Mouse (Mus musculus) midbrain, embryonic 11.5 days (tissue): ENCODE data around the gene Mrgpra2a. TPM values are rescaled to one million over a fixed set of nuclear protein-coding genes. Genes with fewer than 3 reads are reported as not detected.
"Not testable (repeated sequence)": the region's sequence is repeated elsewhere in the genome, so short reads cannot be mapped to it uniquely, and the experiment has no call there.

Experiments
- ATAC-seq: fragments of 200-750 bp; cut with Nextera tagmentation; 2 replicates; pipeline ENCODE4 v1.8.0; 2017; ENCODE audit warnings: moderate TSS enrichment, moderate library complexity; ENCODE audit not compliant: low FRiP score
- DNase-seq: peaks from one replicate; pipeline ENCODE4 v3.0.0; 2015; ENCODE audit warnings: low spot score; ENCODE audit errors: missing footprints
- H3K27ac ChIP-seq: fragments of 300-500 bp; sonication (generic); 2 replicates; pipeline ENCODE4 v1.5.1; 2014; ENCODE audit warnings: low read depth, low read length
- H3K27me3 ChIP-seq: fragments of 300-500 bp; sonication (generic); 2 replicates; pipeline ENCODE4 v1.6.1; 2014; ENCODE audit warnings: mild to moderate bottlenecking, low read length, moderate library complexity, mixed read lengths; ENCODE audit not compliant: control insufficient read depth, insufficient read depth
- H3K36me3 ChIP-seq: fragments of 300-500 bp; sonication (generic); 2 replicates; pipeline ENCODE4 v1.6.1; 2014; ENCODE audit warnings: mild to moderate bottlenecking, low read length, moderate library complexity, mixed read lengths; ENCODE audit not compliant: control insufficient read depth, insufficient read depth
- H3K4me1 ChIP-seq: fragments of 300-500 bp; sonication (generic); 2 replicates; pipeline ENCODE4 v1.6.1; 2014; ENCODE audit warnings: low read length; ENCODE audit not compliant: control insufficient read depth, insufficient read depth
- H3K4me2 ChIP-seq: fragments of 300-500 bp; sonication (generic); 2 replicates; pipeline ENCODE4 v1.6.1; 2014; ENCODE audit warnings: mild to moderate bottlenecking, moderate library complexity
- H3K4me3 ChIP-seq: fragments of 300-500 bp; sonication (generic); 2 replicates; pipeline ENCODE4 v1.5.1; 2014; ENCODE audit warnings: low read depth, low read length
- H3K9ac ChIP-seq: fragments of 300-500 bp; sonication (generic); 2 replicates; pipeline ENCODE4 v1.6.1; 2014; ENCODE audit warnings: low read length
- H3K9me3 ChIP-seq: fragments of 300-500 bp; sonication (generic); 2 replicates; pipeline ENCODE4 v1.6.1; 2016; ENCODE audit warnings: low read length; ENCODE audit not compliant: control insufficient read depth
- WGBS: fragments of 180-500 bp; shearing (Covaris S2); extraction: QIAGEN DNeasy Blood & Tissue Kit; methylation state at CpG from one replicate; pipeline ENCODE4 v1.1.7; 2014; 5-methylcytosine and 5-hydroxymethylcytosine counted together
- polyA plus RNA-seq: library from polyadenylated mRNA; unstranded; fragments of >200 nt; fragmentation: Nextera tagmentation; extraction: Ambion mirVana; gene quantifications from 2 replicates; pipeline ENCODE4 v1.2.1, GENCODE M21; 2014

The Mrgpra2a gene
- polyA plus RNA-seq, result not detected in 2 replicates

GRCm38 (mm10) chr7:47452015-47452414 is at the start of gene Mrgpra2a:
TSS of gene Mrgpra2a (minus strand) at chr7:47452139.
- not testable (repeated sequence) for ATAC-seq, H3K4me2 ChIP-seq, H3K9ac ChIP-seq, DNase-seq, H3K9me3 ChIP-seq, H3K27me3 ChIP-seq, H3K36me3 ChIP-seq, H3K4me1 ChIP-seq, H3K27ac ChIP-seq, H3K4me3 ChIP-seq
- no CpG with 5 or more reads among the region's 1 CpGs for WGBS

GRCm38 (mm10) chr7:47491266-47491665 is 39.3 kb upstream of the Mrgpra2a start:
- H3K4me2 ChIP-seq, H3K4me1 ChIP-seq, H3K36me3 ChIP-seq, H3K27me3 ChIP-seq, ATAC-seq, DNase-seq, H3K4me3 ChIP-seq, H3K27ac ChIP-seq, H3K9ac ChIP-seq, H3K9me3 ChIP-seq: not testable (repeated sequence)

- not testable (repeated sequence) for H3K4me2 ChIP-seq, H3K36me3 ChIP-seq, H3K4me3 ChIP-seq, DNase-seq, H3K9ac ChIP-seq, H3K9me3 ChIP-seq, ATAC-seq, H3K27ac ChIP-seq, H3K4me1 ChIP-seq, H3K27me3 ChIP-seq
- WGBS, result no CpG with 5 or more reads among the region's 1 CpGs
These were observed 37.5 kb upstream of the Mrgpra2a start for GRCm38 (mm10) chr7:47489438-47489837.

- not testable (repeated sequence) for H3K36me3 ChIP-seq, ATAC-seq, H3K9me3 ChIP-seq, H3K4me3 ChIP-seq, H3K27ac ChIP-seq, DNase-seq, H3K9ac ChIP-seq, H3K4me1 ChIP-seq, H3K4me2 ChIP-seq, H3K27me3 ChIP-seq
These were observed 31.2 kb upstream of the Mrgpra2a start for GRCm38 (mm10) chr7:47483181-47483580.

GRCm38 (mm10) chr7:47473904-47474303 is 22.0 kb upstream of the Mrgpra2a start:
- H3K4me3 ChIP-seq, H3K36me3 ChIP-seq, H3K9me3 ChIP-seq, H3K27me3 ChIP-seq, H3K27ac ChIP-seq, ATAC-seq, H3K4me2 ChIP-seq, H3K4me1 ChIP-seq, DNase-seq, H3K9ac ChIP-seq: not testable (repeated sequence)
- 48% methylated on average over 1 of the region's 3 CpGs for WGBS

GRCm38 (mm10) chr7:47465278-47465981 is 13.5 kb upstream of the Mrgpra2a start:
- not testable (repeated sequence) for ATAC-seq, H3K9ac ChIP-seq, H3K4me1 ChIP-seq, H3K27me3 ChIP-seq, H3K27ac ChIP-seq, DNase-seq, H3K9me3 ChIP-seq, H3K4me2 ChIP-seq, H3K36me3 ChIP-seq, H3K4me3 ChIP-seq

GRCm38 (mm10) chr7:47445729-47446128 is 6.2 kb downstream of the Mrgpra2a start:
- H3K27me3 ChIP-seq, DNase-seq, H3K4me3 ChIP-seq, ATAC-seq, H3K9ac ChIP-seq, H3K4me2 ChIP-seq, H3K36me3 ChIP-seq, H3K27ac ChIP-seq, H3K4me1 ChIP-seq, H3K9me3 ChIP-seq: not testable (repeated sequence)

- not testable (repeated sequence) for H3K27me3 ChIP-seq, H3K4me3 ChIP-seq, DNase-seq, H3K27ac ChIP-seq, H3K9me3 ChIP-seq, H3K36me3 ChIP-seq, H3K4me2 ChIP-seq, H3K4me1 ChIP-seq, ATAC-seq, H3K9ac ChIP-seq
- 42% methylated on average over 1 of the region's 2 CpGs for WGBS
These were observed 15.5 kb downstream of the Mrgpra2a start for GRCm38 (mm10) chr7:47436463-47436862.

- H3K9ac ChIP-seq, ATAC-seq, H3K4me3 ChIP-seq, H3K27me3 ChIP-seq, H3K4me2 ChIP-seq, DNase-seq, H3K9me3 ChIP-seq, H3K36me3 ChIP-seq, H3K4me1 ChIP-seq, H3K27ac ChIP-seq: not testable (repeated sequence)
These were observed 24.0 kb downstream of the Mrgpra2a start for GRCm38 (mm10) chr7:47427815-47428508.
